Mouse (Mus musculus) E14TG2a.4 (cell line): ENCODE measurements around the gene Nme2.

ENCODE experiments used
- CTCF ChIP-seq: conservative IDR thresholded peaks from 2 replicates; pipeline ENCODE4 v1.5.1; 2014; ENCODE audit warnings: low read length
- NANOG ChIP-seq: IDR thresholded peaks from 2 replicates; pipeline ENCODE4 v1.6.1; 2014; ENCODE audit warnings: borderline replicate concordance, low read length, mixed read lengths

GRCm38 (mm10) chr11:93997141-93997775 is 41.2 kb upstream of the Nme2 start:
- TF ChIP-seq CTCF: no peak
- no peak for TF ChIP-seq NANOG
